Mouse (Mus musculus) heart, postnatal 25 days (tissue): Measurements from ENCODE around the gene Rab8b. TPM values are rescaled to one million over a fixed set of nuclear protein-coding genes. Genes with fewer than 3 reads are reported as not detected.
"Not testable (repeated sequence)": the region's sequence is repeated elsewhere in the genome, so short reads cannot be mapped to it uniquely, and the experiment has no call there.

ENCODE experiments used
- DNase-seq: peaks from one replicate; pipeline ENCODE4 v3.0.0; 2022; ENCODE audit warnings: low spot score
- intact Hi-C: fragments of 180-260 bp; cut with DNase I; formaldehyde crosslinking; loops from one replicate; pipeline ENCODE4 v1.15.1; 2025
- total RNA-seq, 2 experiments: library from RNA; stranded (reverse); gene quantifications; 2 replicates each; pipeline ENCODE4 v1.2.3; 2021

The Rab8b gene
- total RNA-seq, 2 experiments from 2014 or later = 8.9 to 9.9 TPM

GRCm38 (mm10) chr9:66894421-66894820 is 25.1 kb downstream of the Rab8b start:
- DNase-seq = no peak
- intact Hi-C loops = no loop called here

DNA sequence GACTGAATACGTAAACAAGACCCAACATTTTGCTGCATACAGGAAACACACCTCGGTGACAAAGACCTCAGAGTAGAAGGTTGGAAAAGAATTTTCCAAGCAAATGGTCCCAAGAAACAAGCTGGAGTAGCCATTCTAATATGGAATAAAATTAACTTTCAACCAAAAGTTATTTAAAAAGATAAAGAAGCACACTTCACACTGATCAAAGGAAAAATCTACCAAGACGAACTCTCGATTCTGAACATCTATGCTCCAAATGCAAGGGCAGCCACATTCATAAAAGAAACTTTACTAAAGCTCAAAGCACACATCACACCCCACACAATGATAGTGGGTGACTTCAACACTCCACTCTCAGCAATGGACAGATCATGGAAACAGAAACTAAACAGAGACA is 27.0 kb downstream of the Rab8b start:
- DNase-seq, intact Hi-C loops: not testable (repeated sequence)

DNA sequence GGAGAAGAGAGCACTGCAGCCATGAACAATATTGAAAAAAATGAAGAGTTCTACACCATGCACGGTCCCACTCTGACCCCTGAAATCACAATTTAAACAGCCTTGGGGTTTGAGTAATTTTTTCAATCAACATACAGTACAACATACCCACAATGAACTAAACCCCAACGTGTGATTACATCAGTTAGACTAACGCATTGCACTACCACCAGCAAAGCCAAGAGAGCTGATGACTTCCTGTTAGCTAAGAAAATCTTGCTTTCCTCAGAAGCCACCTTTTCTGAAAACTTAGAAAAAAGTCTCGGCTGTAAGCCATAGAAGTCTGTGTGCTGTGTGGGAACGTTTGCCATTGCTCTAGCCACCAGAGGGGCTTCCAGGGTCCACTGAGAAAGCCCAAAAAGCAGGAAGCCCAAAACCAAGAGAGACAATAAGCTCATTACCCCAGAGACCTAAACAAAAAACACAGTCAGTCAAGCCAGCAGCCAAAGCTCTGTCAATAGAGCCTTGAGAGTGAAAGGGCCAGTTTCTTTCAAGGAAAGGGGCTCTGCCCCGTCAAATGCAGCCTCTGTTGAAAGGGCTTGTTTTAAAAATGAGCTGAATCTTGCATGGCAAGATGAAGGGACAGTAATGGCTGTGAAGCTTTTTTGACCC is 31.4 kb downstream of the Rab8b start:
- no peak for DNase-seq
- intact Hi-C loops = no loop called here

DNA sequence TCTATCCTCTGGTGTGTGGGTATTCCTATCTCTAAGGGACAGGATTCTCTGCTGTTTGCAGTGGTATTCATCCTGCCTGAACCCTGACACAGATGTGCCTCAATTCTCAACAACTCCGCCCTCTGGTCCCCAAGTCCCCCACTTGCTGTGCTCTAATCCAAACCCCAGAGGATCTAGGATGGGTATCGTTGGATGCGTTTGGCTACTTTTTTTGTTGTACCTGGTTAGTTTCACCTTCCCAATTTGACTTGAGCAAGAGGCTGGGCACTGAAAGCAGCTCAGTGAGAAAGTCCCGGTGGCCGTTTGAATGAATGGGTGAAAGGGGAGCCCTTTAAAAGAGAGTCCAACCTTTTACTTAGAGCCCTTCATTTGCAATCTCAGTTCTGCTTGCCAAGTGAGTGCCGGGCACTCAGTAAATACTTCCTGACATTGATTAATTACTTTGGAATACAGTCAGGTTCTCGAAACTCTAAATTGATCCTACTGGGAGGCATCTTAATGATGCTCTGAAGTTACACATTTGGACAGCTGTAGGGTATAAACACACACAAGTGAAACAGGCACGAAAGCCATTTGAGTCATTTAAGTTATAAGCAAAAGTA is 32.1 kb downstream of the Rab8b start:
- intact Hi-C loops = no loop called here
- DNase-seq = no peak

GRCm38 (mm10) chr9:66886818-66887217 is 32.7 kb downstream of the Rab8b start:
- intact Hi-C loops = no loop called here
- peak; percentile 16 for DNase-seq

DNA sequence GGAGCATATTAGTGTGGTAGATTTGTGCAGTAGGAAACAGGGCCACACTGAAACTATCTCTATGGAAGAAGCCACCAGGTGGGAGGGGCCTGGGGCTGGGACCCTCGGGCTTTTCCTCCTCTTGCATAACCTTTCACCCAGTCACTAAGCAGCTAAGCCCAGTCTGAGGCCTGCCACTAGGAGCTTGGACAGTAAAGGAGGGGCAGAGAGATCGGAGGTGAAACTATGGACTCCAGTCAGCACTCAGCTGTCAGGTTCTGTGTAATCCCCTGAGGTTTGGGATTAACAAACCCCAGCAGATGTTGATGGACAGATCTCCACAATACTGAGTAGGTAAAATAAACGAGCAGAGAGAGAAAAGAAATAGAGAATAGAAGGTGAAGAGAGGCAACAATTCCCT is 33.1 kb downstream of the Rab8b start:
- no peak for DNase-seq
- intact Hi-C loops = no loop called here

DNA sequence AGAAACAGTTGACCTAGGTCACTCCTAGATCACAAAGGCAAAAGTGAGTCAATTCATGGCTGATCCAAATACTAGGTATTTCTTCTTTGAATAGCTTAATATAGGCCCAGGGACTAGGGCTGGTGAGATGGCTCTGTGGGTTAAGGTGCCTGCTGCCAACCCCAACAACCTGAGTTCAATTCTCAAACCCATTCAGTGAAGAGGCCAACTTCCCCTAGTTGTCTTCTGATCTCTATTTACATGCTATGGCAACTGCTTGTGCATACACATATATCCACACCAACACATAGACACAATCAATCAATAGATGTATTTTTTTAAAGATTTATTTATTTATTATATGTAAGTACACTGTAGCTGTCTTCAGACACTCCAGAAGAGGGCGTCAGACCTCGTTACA is 34.9 kb downstream of the Rab8b start:
- no peak for DNase-seq
- intact Hi-C loops = no loop called here

GRCm38 (mm10) chr9:66883500-66883899 is 36.0 kb downstream of the Rab8b start:
- intact Hi-C loops = no loop called here
- no peak for DNase-seq

GRCm38 (mm10) chr9:66882406-66882821 is 37.1 kb downstream of the Rab8b start:
- no peak for DNase-seq
- intact Hi-C loops = no loop called here

DNA sequence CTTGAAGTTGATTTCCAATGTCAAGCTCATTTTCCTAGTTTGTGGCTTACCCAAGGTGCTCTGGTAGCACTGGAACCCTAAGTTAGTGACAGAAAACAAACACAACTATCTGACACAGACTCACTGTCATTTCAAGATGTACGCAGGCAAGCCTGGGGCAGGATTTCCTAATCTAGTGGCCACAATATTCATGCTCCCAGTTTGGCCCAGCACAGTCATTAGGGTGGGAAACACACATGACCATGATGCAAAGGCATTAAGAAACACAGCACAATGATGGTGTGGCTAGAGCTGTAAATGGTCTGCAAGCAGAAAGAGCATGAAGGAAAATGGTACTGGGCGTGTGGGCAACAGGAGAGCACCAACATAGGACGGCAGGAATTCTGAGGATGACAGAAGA is 37.6 kb downstream of the Rab8b start:
- intact Hi-C loops = no loop called here
- DNase-seq = no peak

DNA sequence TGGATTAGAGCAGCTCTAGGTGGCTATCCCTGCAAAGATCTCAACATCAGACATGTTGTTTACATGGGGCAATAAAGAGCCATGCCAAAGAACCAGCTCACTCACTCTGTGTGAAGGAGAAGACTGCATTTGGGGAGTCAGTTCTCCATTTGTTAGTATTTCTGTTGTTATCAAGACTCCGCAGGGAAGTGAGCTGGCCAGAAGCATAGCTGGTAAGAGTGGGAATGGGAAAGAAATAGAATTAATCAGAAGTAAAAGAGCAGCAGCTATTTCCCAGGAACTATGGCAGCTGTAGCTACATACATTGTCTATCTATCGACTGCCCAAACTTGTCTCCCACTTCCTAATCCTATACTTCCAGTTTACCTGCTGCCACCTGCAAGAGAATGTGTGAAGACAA is 38.7 kb downstream of the Rab8b start:
- intact Hi-C loops = no loop called here
- DNase-seq = no peak

DNA sequence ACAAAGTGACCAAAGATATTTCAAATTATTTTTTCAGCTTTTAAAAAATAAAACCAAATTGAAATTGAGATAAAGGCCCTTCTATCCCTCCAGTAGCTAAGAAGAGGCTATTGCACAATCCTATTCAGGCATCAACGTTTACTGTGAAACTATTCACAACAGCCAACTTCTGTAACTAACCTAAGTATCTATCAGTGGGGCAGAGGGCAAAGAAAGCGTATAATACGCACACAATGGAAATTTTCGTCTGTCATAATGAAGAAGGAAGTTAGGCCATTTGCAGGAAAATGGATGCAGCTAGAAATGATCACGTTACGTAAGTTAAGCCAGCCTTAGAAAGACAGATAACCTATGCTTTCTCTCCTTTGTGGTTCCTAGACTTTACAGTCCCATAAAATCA is 40.0 kb downstream of the Rab8b start:
- no peak for DNase-seq
- intact Hi-C loops = loop anchor here (5.0 kb wide), 1 partner anchor 38 kb away; the partner anchor contains the start of gene Rab8b

GRCm38 (mm10) chr9:66878899-66879298 is 40.6 kb downstream of the Rab8b start:
- no peak for DNase-seq
- intact Hi-C loops = loop anchor here (5.0 kb wide), 1 partner anchor 38 kb away; the partner anchor contains the start of gene Rab8b

DNA sequence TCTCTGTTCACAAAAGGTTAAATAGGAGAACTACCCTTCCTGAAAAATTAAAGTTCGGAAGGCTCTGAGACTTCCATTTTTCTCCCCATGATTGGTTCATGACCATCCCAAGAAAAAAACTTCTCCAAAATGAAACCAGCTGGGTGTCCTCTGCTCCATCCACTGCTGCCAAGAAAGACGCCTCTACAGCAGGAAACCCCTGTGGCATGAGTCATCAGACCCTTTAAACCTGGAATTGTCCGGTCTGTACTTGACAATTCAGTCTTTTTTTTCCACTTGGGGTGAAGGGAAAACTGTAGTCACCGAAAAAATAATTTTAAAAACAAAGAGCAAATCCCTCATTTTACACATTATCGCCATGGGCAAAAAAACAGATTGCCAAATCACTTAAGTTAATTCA is 42.9 kb downstream of the Rab8b start:
- peak; percentile 55 for DNase-seq
- intact Hi-C loops = loop anchor here (5.0 kb wide), 1 partner anchor 41 kb away; the partner anchor contains the start of gene Rab8b

- DNase-seq = no peak
- intact Hi-C loops = no loop called here
These were observed 45.2 kb downstream of the Rab8b start for GRCm38 (mm10) chr9:66874297-66874696.

- DNase-seq = no peak
- intact Hi-C loops = no loop called here
These were observed 46.0 kb downstream of the Rab8b start for GRCm38 (mm10) chr9:66873531-66873930.

- DNase-seq, intact Hi-C loops: not testable (repeated sequence)
These were observed 46.5 kb downstream of the Rab8b start for GRCm38 (mm10) chr9:66873009-66873408.

- intact Hi-C loops = no loop called here
- DNase-seq = peak; percentile 57
These were observed 47.3 kb downstream of the Rab8b start for GRCm38 (mm10) chr9:66872015-66872727.

DNA sequence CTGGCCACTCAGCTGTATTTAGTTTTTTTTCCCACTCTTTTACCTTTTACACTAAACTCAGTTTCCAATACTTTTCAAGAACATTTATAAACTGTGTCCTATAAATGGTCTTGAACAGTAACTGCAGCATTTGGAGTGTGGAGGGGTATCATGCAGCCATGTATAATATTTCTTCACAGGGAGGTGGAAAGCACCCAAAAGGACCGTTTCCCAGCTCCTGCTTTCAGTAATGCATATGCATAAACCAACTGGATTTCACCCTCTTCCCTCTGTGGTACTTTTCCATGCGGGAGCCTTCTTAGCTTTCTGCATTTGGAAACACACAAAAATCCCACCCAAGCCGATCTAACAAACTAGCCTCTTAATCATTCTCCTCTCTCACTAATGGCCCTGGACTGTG is 54.8 kb downstream of the Rab8b start:
- intact Hi-C loops = no loop called here
- DNase-seq = no peak

- intact Hi-C loops = no loop called here
- DNase-seq = no peak
These were observed 56.0 kb downstream of the Rab8b start for GRCm38 (mm10) chr9:66863456-66863855.

GRCm38 (mm10) chr9:66862202-66862601 is 57.3 kb downstream of the Rab8b start:
- intact Hi-C loops = no loop called here

More at GRCm38 (mm10) chr9:66862202-66862601, 57.3 kb downstream of the Rab8b start:
- DNase-seq = no peak
